Mouse (Mus musculus): ENCODE results near the gene S1pr5.
"Not testable (repeated sequence)": the region's sequence is repeated elsewhere in the genome, so short reads cannot be mapped to it uniquely, and the experiment has no call there.

The S1pr5 gene

GRCm38 (mm10) chr9:21204528-21205272, 43.5 kb downstream of the S1pr5 start:
- no peak for DNase-seq (ENCODE audit: low spot score)

- DNase-seq (ENCODE audit: low spot score): no peak
These were observed 44.1 kb downstream of the S1pr5 start for GRCm38 (mm10) chr9:21204156-21204527.

GRCm38 (mm10) chr9:21198960-21199359, 49.3 kb downstream of the S1pr5 start:
- DNase-seq (ENCODE audit: low spot score): no peak

GRCm38 (mm10) chr9:21197981-21198380, 50.3 kb downstream of the S1pr5 start:
- DNase-seq (ENCODE audit: low spot score): no peak

GRCm38 (mm10) chr9:21196521-21197433, 51.5 kb downstream of the S1pr5 start:
- DNase-seq (ENCODE audit: low spot score): no peak

- DNase-seq (ENCODE audit: low spot score): not testable (repeated sequence)
These were observed 52.3 kb downstream of the S1pr5 start for GRCm38 (mm10) chr9:21195736-21196505.

GRCm38 (mm10) chr9:21194787-21195493, 53.3 kb downstream of the S1pr5 start:
- DNase-seq (ENCODE audit: low spot score): no peak

GRCm38 (mm10) chr9:21193786-21194185, 54.5 kb downstream of the S1pr5 start:
- no peak for DNase-seq (ENCODE audit: low spot score)

Data from spleen, adult 12 weeks (tissue).